Mouse (Mus musculus): ENCODE measurements at regions not wholly inside any gene's neighbourhood (a gene's known extent, or its start where the extent isn't known, plus 50 kb on each side); places are given as distances from the start of the nearest gene placed in this dataset.
"Not testable (repeated sequence)": the region's sequence is repeated elsewhere in the genome, so short reads cannot be mapped to it uniquely, and the experiment has no call there.

DNA sequence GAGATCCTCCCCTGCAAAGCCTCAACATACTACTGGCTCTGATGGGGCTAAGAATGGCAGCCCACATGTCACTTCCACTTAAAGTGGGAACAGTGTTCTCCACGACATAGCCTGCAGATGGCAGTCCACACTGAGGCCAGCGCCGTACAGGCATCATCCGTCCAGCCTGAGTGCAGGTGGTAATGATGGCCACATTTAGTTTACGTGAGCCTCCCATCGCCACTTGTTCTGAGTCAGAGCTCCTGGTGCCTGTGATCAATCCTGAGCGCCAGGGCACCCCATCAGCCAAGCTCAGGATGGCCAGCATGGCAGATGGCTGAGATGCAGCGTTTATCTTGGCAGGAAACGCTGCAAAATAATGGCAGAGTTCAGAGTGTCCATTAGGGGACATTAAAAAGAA is 159.6 kb downstream of the Adgrd1 start:
- peak in 1 of 2 experiments; percentile 33 for DNase-seq (ENCODE audit: low spot score in 2 of 2)

DNA sequence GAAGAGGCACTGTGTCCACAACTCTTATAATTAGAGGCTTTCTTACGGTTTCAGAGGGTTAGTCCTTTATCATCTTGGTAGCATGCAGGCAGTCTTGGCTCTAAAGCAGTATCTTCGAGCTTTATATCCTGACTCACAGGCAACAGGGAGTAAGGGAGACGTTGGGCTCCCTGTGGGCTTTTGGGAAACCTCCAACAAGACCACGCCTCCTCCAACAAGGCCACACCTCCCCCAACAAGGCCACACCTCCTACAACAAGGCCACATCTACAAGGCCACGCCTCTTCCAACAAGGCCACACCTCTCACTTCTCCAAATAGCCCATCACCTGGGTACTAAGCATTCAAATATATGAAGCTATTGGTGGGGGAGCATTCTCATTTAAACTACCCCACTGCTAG is 160.7 kb downstream of the Adgrd1 start:
- no peak for DNase-seq (ENCODE audit: low spot score in 2 of 2)

DNA sequence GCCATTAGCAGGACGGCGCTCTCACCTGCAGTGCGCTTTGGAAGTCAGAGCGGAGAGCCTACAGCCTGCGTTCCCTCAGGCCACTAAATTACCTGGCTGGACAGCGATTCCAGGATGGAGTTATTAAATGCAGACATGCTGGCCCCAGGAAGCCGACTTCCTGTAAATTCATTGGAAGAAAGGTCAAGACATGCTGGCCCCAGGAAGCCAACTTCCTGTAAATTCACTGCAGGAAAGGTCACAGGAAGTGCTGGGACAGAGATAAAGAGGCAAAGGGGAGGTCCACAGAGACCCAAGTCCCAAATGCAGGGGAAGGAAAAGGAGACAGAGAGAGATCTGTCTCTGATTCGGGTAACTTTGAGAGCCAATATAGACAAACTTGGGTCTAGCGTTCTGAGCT is 164.1 kb downstream of the Adgrd1 start:
- no peak for DNase-seq (ENCODE audit: low spot score in 2 of 2)

DNA sequence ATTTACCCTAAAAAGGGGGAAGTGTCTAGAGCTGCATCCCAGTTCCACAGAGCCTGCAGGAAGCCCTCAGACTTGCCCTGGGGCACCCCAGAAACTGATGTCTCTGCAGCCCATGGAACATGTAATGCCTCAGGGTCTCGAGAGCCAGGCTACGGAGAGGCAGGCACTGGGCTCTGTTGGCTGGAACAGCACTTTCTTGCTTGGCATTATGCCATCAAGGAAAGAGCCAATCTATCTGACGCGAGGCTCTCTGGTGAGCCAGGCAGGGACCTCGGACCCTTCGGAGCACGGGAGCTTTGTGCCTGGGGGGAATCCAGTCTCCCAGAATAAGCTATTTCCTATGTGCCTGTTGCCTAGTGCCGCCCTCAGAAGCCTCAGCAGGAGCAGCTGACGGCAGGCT is 166.6 kb downstream of the Adgrd1 start:
- DNase-seq (ENCODE audit: low spot score in 2 of 2), result no peak

DNA sequence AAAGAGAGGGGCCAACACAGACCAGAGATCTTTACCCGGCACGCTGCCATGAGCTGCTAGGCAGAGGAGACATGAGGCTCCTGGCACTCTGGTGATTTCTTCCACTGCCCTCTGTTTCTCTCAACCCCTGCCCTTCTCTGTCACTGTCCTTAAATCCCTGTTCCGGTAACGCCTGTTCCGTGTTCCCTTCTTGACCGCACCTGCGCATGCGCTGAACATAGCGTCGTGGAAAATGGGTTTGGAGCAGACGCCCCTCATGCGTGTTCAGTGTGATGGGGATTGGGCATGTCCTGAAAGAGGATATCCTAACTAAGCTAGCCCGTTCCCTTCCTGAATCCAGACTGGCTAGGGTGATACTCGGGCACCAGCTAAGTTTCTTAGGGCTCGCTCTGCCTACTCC is 167.8 kb downstream of the Adgrd1 start:
- no peak for DNase-seq (ENCODE audit: low spot score in 2 of 2)

DNA sequence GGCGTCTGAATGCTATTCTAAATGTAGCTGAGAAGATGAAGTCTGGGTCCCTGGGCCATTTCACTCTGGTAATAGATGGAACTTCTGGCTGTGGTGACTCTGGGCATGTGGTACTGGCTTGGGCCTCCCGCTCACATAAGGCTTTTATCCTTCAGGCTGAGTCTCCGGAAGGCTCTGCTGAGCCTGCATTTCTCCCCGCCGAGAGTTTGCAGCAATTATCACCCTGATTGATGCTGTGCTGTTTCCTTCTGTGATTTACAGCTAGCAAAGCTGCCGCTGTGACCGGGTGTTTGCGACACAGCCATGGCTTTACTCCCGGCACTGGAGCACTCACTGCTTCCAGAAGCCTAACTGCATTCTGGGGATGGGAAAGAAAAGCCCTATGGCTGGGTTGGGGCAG is 171.9 kb downstream of the Adgrd1 start:
- no peak for DNase-seq (ENCODE audit: low spot score in 2 of 2)

DNA sequence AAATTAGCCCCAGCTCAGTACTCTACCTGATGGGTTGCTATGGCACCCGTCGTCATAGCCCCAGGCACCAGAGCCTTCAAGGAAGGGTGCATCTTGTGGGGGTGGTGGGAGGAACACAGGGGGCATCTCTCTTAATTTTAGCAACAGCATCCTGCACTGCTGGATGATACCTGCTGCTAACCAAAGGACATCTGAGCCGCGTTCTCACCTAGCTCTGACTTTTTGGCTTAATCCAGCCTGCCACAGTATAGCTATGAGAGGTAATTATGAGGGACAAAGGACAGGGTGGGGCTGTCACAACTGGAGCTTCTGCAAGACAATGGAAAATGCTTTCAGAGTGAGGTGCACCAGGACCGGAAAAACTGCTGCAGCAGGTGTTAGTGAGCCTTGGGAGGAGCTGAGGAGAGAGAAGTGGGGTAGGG is 173.5 kb downstream of the Adgrd1 start:
- DNase-seq (ENCODE audit: low spot score in 2 of 2), result no peak

DNA sequence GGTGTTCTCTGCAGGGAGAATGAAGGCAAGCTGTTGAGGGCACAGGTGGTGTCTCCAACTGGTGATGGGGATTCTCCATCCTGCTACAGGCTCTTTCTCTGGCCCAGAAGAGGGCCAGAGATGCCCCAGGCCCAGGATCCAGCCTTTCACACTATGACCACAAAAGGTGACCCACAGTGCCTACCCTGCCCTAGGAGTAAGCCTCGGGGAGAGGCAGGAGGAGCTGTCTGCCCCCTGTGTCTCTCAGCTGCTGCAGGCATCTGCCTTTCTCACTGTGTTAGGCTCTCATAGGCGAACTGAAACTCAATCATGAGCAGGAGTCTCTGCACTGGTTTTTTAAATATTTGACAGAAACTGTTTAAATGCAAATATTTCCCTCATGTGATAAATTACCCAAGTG is 184.9 kb downstream of the Adgrd1 start:
- no peak for DNase-seq (ENCODE audit: low spot score in 2 of 2)

DNA sequence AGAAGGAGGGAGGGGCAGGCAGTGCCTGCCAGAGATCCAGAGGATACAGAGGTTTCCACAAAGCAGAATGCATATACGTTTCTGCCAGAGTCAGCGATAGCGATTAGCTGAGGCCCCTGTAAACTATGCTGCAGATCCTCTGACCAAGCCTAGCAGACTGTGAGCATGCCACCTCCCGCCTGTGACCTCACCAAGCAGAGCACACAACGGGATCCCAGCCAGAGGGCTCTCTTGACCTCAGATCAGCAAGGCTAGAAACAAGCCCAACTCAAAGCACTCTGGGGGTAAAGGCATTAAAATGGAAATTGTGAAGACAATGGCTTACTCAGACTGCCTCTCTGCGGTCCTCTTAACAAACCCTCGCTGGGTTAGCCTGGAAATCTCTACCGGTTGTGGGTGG is 185.6 kb downstream of the Adgrd1 start:
- DNase-seq (ENCODE audit: low spot score in 2 of 2), result no peak

DNA sequence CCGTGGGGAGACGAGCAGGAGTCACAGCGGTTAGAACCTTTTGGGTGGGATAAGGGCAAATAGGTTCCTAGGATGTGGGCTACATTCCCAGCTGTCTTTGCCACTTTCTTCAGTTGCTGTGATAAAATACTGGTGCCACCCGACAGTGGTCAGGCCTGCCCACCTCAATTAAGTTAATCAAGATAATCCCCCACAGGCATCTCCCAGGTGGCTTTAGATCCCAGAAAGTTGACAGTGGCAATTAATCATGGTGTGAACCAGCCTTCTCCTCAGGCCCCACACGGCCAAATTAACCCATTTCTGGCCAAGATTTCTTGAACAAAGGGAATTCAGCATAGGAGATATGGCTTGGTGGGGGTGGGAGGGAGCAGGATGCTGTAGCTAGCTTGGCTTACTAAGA is 186.3 kb downstream of the Adgrd1 start:
- DNase-seq (ENCODE audit: low spot score in 2 of 2), result no peak

DNA sequence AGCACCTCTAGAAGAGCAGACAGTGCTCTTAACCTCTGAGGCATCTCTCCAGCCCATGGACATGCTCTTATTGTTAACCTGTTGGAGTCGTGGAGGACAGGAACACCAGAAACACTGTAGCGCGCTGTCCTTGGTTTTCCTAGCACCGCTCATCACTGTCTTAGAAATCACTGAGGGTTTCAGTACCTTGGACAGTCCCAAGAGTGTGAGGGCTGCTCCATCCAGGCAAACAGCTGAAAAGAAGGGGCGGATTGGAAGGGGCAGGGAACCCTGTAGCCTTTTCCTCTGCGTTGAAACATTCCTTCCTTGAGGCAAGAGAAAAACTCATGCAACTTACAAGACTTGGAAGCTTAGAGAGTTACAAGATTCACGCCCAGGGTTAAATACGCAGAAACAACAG is 190.9 kb downstream of the Adgrd1 start:
- no peak for DNase-seq (ENCODE audit: low spot score in 2 of 2)

DNA sequence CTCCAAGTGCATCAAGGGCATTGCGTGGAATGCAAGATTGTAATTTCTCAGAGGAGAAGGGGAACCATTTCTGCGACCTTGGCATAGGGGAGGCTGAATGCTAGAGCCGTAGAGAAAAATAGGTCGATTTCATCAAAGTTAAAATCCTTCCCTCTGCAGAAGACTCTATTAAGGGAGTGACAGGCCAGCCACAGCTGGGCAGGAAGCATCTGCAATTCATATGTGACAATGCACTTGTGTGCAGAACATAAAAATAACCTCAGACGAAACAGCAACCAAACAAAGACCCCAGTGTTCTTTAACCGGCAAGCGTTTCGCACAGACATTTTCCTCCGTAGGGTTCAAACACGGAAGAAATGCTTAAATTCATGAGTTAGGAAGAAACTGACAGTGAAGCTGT is 196.3 kb downstream of the Adgrd1 start:
- DNase-seq (ENCODE audit: low spot score in 2 of 2), result not testable (repeated sequence)

DNA sequence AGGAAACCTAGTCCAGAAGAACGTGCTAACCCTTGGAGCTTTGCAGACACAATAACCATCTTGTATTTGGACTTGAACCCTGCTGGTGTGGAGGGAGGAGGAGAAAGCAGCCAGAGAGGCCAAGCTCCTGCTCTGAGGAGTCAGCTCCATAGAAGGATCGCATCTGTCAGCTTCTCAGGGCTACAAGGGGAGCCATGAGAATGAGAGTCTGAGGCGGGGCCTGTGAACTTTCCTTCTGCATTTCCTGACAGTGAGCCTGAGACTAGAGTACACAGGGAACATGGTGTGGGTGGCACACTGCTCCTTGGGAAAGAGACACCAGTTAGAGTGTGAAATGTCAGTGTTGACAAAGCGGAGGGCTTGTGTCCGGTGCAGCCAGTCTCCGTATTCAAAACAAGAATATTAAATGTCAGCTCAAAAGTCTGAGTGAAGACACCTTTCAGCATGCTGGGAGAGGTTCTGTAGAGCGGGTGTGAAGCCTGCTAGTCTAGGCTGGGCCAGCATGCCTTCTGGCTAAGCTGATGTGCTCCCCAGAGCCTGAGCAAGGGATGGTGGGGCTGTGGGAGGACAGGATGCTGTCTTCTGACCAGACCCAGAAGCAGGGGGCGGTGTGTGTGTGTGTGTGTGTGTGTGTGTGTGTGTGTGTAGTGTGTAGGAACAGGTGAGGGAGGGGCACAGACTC is 198.5 kb downstream of the Adgrd1 start:
- not testable (repeated sequence) for DNase-seq (ENCODE audit: low spot score in 2 of 2)

DNA sequence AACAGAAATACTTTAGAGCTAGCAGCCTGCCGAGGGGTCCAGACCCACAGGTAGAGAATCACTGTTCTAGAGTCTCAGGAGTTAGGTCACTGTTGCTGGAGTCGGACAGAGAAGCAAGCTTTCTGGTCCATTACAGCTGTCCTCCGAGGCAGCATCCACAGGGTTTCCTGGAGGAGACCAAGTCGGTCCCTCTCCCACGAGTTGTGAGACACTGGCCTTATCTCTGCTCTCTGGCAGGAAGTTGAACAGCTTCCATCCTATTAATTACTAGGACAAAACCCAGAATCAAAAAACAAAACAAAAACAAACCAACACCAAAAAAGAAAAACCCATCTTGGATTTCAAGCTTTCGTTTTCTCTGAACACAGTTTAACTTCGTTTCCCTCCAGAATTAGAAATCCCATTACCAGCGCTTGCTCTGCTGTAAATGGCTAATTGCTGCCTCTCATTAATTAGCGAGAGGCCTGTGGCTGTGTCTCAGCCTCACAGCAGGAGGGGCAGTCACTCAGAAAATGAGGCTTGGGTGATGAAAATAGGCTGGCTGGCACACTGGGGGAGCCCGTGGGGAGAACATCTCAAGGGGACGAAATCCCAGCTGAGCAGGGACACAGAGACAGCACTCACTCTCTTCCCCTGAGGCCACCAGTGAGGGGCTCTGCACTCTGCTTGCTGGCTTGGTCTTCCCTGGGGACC is 201.3 kb downstream of the Adgrd1 start:
- no peak for DNase-seq (ENCODE audit: low spot score in 2 of 2)

DNA sequence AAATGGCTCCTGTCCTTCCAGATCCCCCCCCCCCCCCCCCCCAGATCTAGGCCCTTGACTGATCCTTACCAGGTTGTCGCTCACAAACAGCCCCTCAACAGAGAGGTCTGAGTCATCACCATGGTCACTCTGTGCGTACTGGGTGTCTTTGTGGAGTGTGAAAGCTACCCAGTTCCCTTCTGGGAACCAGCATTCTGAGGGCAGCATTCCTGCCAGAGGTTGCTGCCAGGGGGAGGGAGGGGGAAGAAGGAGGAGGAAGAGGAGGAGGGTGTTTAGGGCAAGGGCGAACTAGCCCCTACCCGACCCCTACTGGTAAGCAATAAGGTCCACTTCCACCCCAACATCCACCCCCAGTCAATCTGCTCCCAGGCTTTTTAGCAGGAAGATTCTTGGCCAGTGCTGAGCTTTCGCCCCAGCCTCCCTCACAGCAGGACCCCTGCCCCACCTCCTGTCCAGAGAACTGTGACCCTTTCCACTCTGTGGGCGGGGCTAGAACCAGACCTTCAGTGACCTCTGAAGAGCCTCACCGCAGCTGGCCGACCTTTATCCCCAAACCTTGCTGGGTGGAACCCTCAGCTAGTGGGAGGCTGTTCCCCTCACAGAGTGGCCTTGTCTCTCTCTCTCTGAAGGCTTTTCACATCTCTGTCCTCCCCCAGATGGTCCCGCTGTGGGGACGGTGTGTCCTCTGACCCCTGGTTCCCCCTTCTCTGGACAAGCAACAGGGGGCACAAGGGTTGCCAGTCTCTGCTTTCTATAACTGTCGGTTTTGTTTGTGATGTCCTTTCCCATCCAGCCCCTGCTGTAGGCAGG is 202.2 kb upstream of the Sfswap start:
- DNase-seq (ENCODE audit: low spot score in 2 of 2), result no peak

DNA sequence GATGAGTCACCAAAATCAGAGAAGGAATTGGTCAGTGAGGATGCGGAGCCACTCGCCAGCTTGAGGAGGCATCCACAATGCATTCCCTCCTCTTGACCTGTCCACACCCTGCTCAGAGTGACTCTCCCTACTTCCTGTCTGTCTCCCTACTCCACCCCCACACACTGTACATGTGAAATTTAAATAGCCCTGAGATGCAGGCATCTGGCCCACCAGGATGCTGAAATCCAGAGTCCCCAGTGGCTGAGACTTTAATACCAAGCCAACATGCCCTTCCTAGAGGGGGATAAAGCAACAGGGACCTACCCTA is 201.6 kb upstream of the Sfswap start:
- DNase-seq (ENCODE audit: low spot score in 2 of 2), result no peak

DNA sequence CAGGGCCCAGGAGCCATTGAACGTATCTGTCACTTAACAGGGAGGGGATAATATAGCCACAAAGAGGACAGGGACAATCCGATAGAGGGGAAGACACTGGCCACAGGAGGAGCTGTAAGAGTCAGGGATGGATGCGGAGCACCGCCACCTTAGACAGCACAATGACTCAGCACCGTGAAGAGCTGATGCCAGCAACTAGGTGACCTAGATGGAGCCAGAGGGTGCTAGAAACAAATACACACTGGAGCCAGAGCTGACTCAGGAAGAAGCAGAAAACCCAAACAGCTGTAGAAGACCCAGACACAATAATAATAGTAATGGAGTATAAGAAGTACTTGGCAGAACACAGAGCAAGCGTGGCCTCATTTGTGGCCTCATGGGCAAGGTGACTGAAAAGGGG is 200.6 kb upstream of the Sfswap start:
- no peak for DNase-seq (ENCODE audit: low spot score in 2 of 2)

DNA sequence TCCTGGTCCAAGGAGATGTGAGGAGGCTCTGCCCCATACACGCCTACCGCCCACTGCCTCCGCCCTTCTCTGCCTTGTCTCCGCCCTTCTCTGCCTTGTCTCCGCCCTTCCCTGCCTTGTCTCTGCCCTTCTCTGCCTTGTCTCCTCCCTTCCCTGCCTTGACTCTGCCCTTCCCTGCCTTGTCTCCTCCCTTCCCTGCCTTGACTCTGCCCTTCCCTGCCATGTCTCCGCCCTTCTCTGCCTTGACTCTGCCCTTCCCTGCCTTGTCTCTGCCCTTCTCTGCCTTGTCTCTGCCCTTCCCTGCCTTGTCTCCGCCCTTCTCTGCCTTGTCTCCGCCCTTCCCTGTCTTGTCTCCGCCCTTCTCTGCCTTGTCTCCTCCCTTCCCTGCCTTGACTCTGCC is 185.4 kb upstream of the Sfswap start:
- no peak for DNase-seq (ENCODE audit: low spot score in 2 of 2)

DNA sequence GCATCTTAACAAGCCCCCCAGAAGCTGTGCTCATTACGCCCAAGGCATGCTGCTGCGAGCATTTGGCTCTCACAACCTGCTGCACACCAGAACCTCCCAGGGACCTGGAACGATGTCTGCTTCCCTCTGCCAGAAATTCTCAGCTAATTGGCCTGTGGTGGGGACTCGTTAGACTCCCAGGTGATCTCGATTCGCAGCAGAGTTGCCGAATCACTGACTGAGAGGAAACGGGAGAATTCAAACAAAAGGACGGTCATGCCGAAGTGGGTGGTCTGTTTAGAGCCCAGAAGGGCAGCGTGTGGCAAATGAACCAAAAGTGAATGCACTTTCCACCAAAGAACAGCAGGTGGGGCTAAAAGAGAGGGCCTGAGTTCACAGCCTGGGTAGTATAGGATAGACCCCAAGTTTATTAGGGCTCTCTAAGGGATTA is 169.9 kb upstream of the Sfswap start:
- DNase-seq (ENCODE audit: low spot score in 2 of 2), result peak in 1 of 2 experiments; percentile 55

DNA sequence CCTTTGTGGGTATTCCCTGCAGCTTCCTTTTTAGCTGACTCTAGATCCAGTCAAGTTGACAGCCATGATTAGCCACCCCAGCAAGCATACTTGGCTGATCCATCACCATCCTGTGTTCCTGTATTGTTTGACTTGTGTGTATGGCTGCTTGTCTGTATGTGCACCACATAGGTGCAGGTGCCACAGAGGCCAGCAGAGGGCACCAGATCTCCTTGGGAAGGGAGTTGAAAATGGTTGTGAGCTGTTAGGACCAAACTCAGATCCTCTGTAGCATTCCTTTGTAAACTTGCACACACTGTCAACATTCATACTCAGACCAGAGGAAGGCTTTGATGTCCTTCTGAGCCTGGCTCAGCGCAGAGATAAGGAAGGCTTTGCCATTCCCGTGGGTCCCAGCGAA is 169.0 kb upstream of the Sfswap start:
- DNase-seq (ENCODE audit: low spot score in 2 of 2), result no peak

DNA sequence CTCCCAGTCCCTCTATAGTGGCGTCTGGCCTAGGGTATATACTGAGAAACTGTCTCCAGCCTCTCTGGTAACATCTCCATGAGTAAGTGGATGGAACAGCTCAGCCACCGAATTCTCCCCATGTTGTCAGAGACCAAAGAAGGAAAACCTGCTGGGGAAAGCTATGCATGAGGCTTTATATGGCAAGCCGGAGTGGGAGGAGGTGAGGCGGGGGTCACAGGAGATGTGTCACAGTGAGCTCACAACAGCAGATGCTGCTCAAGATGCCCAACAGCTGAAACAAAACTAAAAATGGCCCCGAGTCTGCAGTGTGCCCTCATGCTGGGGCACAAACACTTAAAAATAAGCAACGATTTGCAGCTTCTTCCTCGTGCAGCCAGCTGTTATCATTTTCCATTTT is 162.5 kb upstream of the Sfswap start:
- DNase-seq (ENCODE audit: low spot score in 2 of 2), result no peak

DNA sequence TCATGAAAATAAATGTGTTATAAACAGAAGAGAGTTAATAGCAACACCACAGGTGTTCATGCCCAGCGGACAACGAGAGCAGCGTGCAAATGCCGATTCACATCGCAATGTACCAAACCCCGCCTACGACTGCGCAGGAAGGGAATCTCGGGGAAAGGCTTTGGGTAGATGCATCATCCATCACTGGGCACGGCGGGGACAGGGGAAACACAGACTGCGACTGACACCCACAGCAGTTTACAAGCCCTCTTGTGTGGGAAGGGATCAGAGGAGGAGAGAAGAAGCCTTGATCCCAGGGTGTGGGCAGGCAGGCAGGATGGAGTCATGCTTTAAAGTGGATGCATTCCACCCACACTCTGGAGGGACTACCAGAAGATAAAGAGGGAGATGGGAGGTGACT is 157.0 kb upstream of the Sfswap start:
- no peak for DNase-seq (ENCODE audit: low spot score in 2 of 2)

DNA sequence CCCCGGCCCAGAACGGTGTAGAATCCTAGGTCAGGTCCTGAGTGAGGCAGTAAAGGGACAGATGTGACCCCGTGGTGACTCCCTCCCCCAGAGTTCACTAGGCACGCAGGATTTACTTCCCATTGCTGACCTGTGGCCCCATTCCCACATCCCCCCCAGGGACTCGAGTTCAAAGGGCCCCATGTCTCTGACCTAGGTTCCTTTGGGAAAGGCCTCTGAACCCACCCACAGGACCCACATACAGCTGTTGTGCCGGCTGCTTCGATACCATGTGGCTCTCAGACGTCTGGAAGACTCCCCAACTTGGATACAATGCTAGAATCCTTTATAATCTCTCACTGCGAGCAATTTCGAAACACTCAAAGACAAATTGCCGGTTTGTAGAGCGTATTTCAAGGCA is 151.0 kb upstream of the Sfswap start:
- DNase-seq (ENCODE audit: low spot score in 2 of 2), result no peak

Measured in cerebellum, postnatal 4 days (tissue).